Mouse (Mus musculus) right cerebral cortex, adult 2 months (tissue): Measurements from ENCODE around the gene Entpd5.

Experiments
- DNase-seq, 2 experiments: peaks; one replicate each; pipeline ENCODE4 v3.0.0; 2021 to 2022; ENCODE audit warnings: low spot score in 2 of 2

Entpd5 gene

GRCm38 (mm10) chr12:84336963-84337625 is 71.7 kb downstream of the Entpd5 start:
- no peak for DNase-seq

GRCm38 (mm10) chr12:84327111-84327512 is 81.7 kb downstream of the Entpd5 start:
- DNase-seq: no peak
